Mouse (Mus musculus) limb, embryonic 13.5 days (tissue): ENCODE results near the gene Plxnb2. TPM values are rescaled to one million over a fixed set of nuclear protein-coding genes. Genes with fewer than 3 reads are reported as not detected.
A peak's percentile ranks its signal among the peaks of the same experiment; 100 is the strongest.

Experiments used
- ATAC-seq: fragments of 200-750 bp; cut with Nextera tagmentation; 2 replicates; pipeline ENCODE4 v1.8.0; 2017; ENCODE audit warnings: low read depth, moderate number of reproducible peaks, moderate TSS enrichment; ENCODE audit not compliant: low FRiP score
- H3K27ac ChIP-seq: fragments of 300-500 bp; sonication (generic); 2 replicates; pipeline ENCODE4 v1.5.1; 2015; ENCODE audit warnings: inconsistent platforms, mild to moderate bottlenecking, moderate library complexity
- H3K27me3 ChIP-seq: fragments of 300-500 bp; sonication (generic); 2 replicates; pipeline ENCODE4 v1.6.1; 2015; ENCODE audit warnings: mild to moderate bottlenecking, inconsistent platforms
- H3K36me3 ChIP-seq: fragments of 300-500 bp; sonication (generic); 2 replicates; pipeline ENCODE4 v1.6.1; 2015; ENCODE audit warnings: inconsistent platforms, mild to moderate bottlenecking, moderate library complexity
- H3K4me1 ChIP-seq: fragments of 300-500 bp; sonication (generic); 2 replicates; pipeline ENCODE4 v1.6.1; 2015; ENCODE audit warnings: inconsistent platforms
- H3K4me2 ChIP-seq: fragments of 300-500 bp; sonication (generic); replicated peaks from 2 replicates; pipeline ENCODE4 v1.6.1; 2015; ENCODE audit warnings: inconsistent platforms, mild to moderate bottlenecking, moderate library complexity
- H3K4me3 ChIP-seq: fragments of 300-500 bp; sonication (generic); 2 replicates; pipeline ENCODE4 v1.5.1; 2015; ENCODE audit warnings: moderate library complexity, mild to moderate bottlenecking, inconsistent platforms
- H3K9ac ChIP-seq: fragments of 300-500 bp; sonication (generic); 2 replicates; pipeline ENCODE4 v1.6.1; 2015; ENCODE audit warnings: mild to moderate bottlenecking, inconsistent platforms
- H3K9me3 ChIP-seq: fragments of 300-500 bp; sonication (generic); 2 replicates; pipeline ENCODE4 v1.6.1; 2016; ENCODE audit warnings: inconsistent platforms
- WGBS: fragments of 180-500 bp; shearing (Covaris S2); methylation state at CpG from one replicate; pipeline ENCODE4 v1.1.7; 2015; 5-methylcytosine and 5-hydroxymethylcytosine counted together
- polyA plus RNA-seq: library from polyadenylated mRNA; unstranded; fragments of >200 nt; fragmentation: Nextera tagmentation; extraction: Ambion mirVana; gene quantifications from 2 replicates; pipeline ENCODE4 v1.2.1, GENCODE M21; 2015

The Plxnb2 gene
- 130 and 144 TPM in 2 replicates for polyA plus RNA-seq

DNA sequence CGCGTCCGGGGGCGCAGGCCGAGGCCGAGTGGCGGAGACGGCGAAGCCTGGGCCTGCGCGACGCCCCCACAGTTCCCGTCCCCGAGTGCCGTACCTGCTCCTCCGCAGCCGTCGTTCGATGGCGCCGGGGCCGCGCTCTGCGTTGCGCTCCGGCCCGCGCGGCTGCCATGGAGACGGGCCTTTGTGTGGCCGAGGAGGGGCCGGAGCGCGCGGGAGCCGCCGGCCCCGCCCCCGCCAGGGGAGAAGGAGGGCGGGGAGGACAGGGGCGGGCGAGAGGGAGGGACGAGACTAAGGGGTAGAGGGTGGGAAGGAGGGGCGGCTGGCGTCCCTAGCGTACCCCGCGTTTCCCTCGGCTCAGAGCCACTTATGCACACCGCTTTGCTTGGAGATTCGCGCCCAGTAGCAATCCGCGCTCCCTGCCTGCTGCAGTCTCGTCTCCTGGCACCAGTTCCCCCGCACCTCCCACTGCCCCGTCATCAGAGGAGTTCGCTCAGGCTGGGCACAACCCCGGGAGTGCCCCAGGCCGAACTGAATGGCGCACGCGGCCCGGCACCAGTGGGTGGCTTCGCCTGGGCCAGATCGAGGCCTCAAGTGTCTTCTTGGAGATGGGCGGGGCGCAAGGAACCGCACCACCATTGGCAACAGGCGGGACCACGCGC lies at the start of gene Plxnb2:
TSS of gene Plxnb2 (minus strand) at position 218 of the 659 bp plus-strand sequence.
- peaks cover 4% of the 10 kb centered on the region for H3K36me3 ChIP-seq
- no peaks in the 10 kb centered on the region for H3K9me3 ChIP-seq
- peaks cover 68% of the 10 kb centered on the region for H3K4me1 ChIP-seq
- WGBS: under 1% methylated on average over 57 of the region's 72 CpGs
- H3K4me3 ChIP-seq: peak within 1 kb of the TSS; percentile 82
- peak within 1 kb of the TSS; percentile 93 for H3K9ac ChIP-seq
- ATAC-seq: peak; percentile 91
- H3K4me2 ChIP-seq: peak within 1 kb of the TSS; percentile 96
- H3K27ac ChIP-seq: peak within 1 kb of the TSS; percentile 94
- no peaks in the 10 kb centered on the region for H3K27me3 ChIP-seq

- Histone ChIP-seq H3K9me3 (peaks cover 3% of the 10 kb centered on the region), H3K27ac (no peak overlapping the region), H3K36me3 (peaks cover 17% of the 10 kb centered on the region), H3K4me1 (peaks cover 19% of the 10 kb centered on the region), H3K4me2 (no peak overlapping the region), H3K4me3 (no peak overlapping the region), H3K9ac (no peak overlapping the region), H3K27me3 (no peaks in the 10 kb centered on the region)
- no peak for ATAC-seq
- WGBS: 86% methylated on average over 2 of the region's 2 CpGs
Measured at GRCm38 (mm10) chr15:89215611-89216233, 35.1 kb upstream of the Plxnb2 start.

DNA sequence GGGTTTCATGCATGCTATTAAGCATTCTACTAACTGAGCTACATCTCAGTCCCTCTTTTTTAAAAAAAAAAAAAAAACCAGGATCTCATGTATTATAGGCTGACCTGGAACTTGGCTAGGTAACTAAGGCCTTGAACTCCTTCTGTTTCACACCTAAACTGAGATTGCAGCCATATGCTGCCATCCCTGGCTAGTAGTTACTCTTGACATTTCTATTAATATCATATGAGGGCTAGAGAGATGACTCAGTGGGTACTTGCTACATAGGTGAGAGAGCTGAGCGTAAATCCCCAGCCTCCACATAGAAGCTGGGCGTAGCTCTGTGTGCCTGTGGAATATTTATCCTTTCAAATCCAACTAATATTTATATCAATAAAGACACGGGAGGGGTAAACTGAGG lies 34.4 kb upstream of the Plxnb2 start:
- no peak overlapping the region for H3K27ac ChIP-seq
- no peak for ATAC-seq
- H3K36me3 ChIP-seq: peaks cover 17% of the 10 kb centered on the region
- peaks cover 3% of the 10 kb centered on the region for H3K9me3 ChIP-seq
- H3K4me1 ChIP-seq: peaks cover 19% of the 10 kb centered on the region
- 91% methylated on average over 3 of the region's 3 CpGs for WGBS
- no peak overlapping the region for H3K9ac ChIP-seq
- no peaks in the 10 kb centered on the region for H3K27me3 ChIP-seq
- H3K4me2 ChIP-seq: no peak overlapping the region
- H3K4me3 ChIP-seq: no peak overlapping the region

GRCm38 (mm10) chr15:89213517-89213916 lies 32.9 kb upstream of the Plxnb2 start:
- no peak overlapping the region for H3K4me2 ChIP-seq

DNA sequence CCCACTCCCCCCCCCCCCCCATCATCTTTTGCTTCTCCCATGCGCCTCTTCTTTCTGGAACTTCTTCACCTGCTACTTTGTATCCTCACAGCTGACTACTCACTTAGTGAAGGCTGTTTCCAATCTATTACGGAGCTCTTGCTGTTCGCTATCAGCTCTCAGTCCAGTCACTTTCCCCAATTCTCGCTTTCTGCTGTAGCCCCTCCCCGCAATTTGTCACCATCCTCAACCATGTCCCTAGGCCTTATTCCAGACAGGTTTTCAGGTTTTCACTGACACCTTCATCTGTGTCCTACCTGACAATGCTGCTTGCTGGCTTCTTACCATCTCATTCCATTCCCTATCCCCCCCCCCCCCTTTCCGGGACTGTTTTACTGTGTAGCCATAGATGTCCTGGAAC lies 31.9 kb upstream of the Plxnb2 start:
- WGBS: 49% methylated on average over 6 of the region's 6 CpGs

More at GRCm38 (mm10) chr15:89213517-89213916, 32.9 kb upstream of the Plxnb2 start:
- no peak for ATAC-seq
- H3K4me1 ChIP-seq: peaks cover 19% of the 10 kb centered on the region
- H3K9ac ChIP-seq: no peak overlapping the region
- H3K27me3 ChIP-seq: no peaks in the 10 kb centered on the region
- WGBS: 82% methylated on average over 3 of the region's 3 CpGs
- H3K27ac ChIP-seq: no peak overlapping the region
- peaks cover 3% of the 10 kb centered on the region for H3K9me3 ChIP-seq
- H3K4me3 ChIP-seq: no peak overlapping the region
- H3K36me3 ChIP-seq: peaks cover 17% of the 10 kb centered on the region

DNA sequence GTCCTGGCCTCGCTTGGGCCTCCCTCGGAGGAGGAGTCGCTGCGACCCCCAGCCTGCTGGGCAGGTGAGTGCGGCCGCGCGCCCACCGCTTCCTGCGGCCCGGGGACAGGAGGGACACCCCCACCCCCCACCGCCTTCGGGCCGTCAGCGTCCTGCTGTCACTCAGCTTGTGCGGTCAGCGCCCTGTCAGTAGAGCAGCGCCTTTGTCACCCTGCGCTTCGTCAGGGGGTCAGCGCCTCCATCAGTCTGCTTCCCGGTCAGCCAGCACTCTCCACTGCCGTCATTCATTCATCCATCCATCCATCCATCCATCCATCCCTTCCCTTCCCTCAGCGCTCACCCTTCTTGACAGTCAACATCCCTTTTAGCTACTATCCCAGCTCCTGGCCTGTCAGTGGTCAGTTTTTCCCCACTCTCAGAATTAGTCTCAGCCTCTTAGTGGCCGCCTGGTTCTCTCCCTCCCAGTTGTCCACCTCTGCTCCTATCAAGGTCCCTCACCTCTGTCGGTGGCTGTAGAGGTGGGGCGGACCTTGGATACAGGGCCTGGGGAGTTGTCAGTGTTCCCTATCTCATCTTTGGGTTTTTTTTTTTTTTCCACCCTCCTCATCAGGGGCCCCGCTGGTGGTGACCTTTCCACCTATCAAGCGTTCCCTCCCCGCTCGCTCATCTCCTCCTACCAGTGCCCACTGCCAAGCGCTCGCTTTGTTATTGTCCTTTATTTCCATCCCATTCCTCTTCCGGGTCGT lies 31.3 kb upstream of the Plxnb2 start:
- peaks cover 16% of the 10 kb centered on the region for H3K36me3 ChIP-seq

More for the DNA sequence above, 31.9 kb upstream of the Plxnb2 start:
- Histone ChIP-seq H3K36me3 (peaks cover 17% of the 10 kb centered on the region), H3K9ac (peak overlapping the region; percentile 95), H3K27ac (no peak overlapping the region), H3K4me3 (peak overlapping the region; percentile 93), H3K4me2 (peak overlapping the region; percentile 91), H3K4me1 (peaks cover 19% of the 10 kb centered on the region), H3K9me3 (peaks cover 3% of the 10 kb centered on the region), H3K27me3 (no peaks in the 10 kb centered on the region)
- ATAC-seq: no peak

DNA sequence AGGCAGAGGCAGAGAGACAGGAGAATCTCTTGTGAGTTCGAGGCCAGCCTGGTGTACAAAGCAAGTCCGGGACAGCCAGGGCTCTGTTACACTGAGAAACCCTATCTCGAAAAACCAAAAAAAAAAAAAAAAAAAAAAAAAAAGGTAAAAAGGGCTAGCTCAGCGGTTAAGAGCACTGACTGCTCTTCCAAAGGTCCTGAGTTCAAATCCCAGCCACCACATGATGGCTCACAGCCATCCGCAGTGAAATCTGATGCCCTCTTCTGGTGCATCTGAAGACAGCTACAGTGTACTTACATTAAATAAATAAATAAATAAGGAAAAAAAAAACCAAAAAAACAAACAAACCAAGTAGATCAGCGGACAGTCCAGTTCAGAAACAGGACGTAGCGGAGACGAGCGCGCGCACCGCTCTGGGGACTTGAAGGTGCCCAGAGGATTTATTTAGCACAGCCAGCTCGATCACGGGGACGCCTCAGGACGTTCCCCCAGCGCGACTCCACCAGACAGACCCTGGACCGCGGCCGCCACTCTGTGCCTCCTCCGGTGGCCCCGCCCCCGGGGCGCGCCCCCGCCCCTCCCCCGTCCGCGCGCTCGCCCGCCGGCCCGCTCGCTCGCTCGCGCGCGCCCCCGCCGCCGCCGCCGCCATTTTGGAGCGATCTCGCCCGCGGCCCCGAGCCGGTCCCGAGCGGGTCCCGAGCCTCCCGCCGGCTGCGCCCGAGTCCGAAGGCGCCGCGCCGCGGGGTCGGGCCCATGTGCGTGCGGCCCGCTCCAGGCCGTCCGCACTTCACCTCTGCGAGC lies 30.5 kb upstream of the Plxnb2 start, which contains the start of gene Ppp6r2:
TSS of gene Ppp6r2 (plus strand) at position 639 of the 801 bp plus-strand sequence.
- Histone ChIP-seq H3K36me3 (peaks cover 8% of the 10 kb centered on the region), H3K4me2 (peak within 1 kb of the TSS; percentile 91), H3K4me3 (peak within 1 kb of the TSS; percentile 93), H3K4me1 (peaks cover 19% of the 10 kb centered on the region), H3K27me3 (no peaks in the 10 kb centered on the region), H3K27ac (peak within 1 kb of the TSS; percentile 78; the same call in 1 of the 2 replicates), H3K9ac (peak within 1 kb of the TSS; percentile 95), H3K9me3 (no peaks in the 10 kb centered on the region)
- peak; percentile 78 for ATAC-seq
- WGBS: 3% methylated on average over 46 of the region's 73 CpGs

More for the DNA sequence above, 31.3 kb upstream of the Plxnb2 start:
- WGBS: 1% methylated on average over 34 of the region's 35 CpGs
- Histone ChIP-seq H3K9ac (peak overlapping the region; percentile 95), H3K9me3 (peaks cover 3% of the 10 kb centered on the region), H3K27ac (peak overlapping the region; percentile 78; the same call in 1 of the 2 replicates), H3K4me3 (peak overlapping the region; percentile 93), H3K4me1 (peaks cover 19% of the 10 kb centered on the region), H3K27me3 (no peaks in the 10 kb centered on the region), H3K4me2 (peak overlapping the region; percentile 91)
- ATAC-seq: peak; percentile 6

- Histone ChIP-seq H3K4me2 (peak overlapping the region; percentile 62), H3K4me1 (peaks cover 19% of the 10 kb centered on the region), H3K27ac (peak overlapping the region; percentile 52; the same call in 1 of the 2 replicates), H3K9me3 (no peaks in the 10 kb centered on the region), H3K9ac (no peak overlapping the region), H3K36me3 (no peaks in the 10 kb centered on the region), H3K27me3 (no peaks in the 10 kb centered on the region), H3K4me3 (peak overlapping the region; percentile 39)
- peak; percentile 34; the same call in 1 of the 2 replicates for ATAC-seq
- WGBS: 20% methylated on average over 22 of the region's 22 CpGs
Measured at GRCm38 (mm10) chr15:89209886-89210761, 29.5 kb upstream of the Plxnb2 start.

DNA sequence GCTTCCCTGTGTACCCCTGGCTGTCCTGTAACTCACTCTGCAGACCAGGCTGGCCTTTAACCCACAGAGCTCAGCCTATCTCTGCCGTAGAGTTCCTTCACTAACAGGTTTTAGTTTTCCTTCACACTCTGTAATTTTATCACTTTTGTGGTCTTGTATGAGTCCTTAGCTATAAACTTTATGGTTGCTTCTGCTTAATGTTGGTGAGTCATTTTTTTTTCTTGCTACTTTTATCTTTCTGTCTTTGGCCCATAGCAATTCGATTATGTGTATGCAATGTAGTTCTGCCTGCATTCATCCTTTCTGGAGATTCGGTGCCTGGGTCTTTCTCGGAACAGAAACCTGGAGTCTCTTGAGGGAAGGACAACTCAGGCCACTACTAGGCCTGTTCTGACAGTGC lies 26.9 kb upstream of the Plxnb2 start:
- Histone ChIP-seq H3K4me1 (peaks cover 7% of the 10 kb centered on the region), H3K9ac (no peak overlapping the region), H3K4me3 (no peak overlapping the region), H3K36me3 (no peaks in the 10 kb centered on the region), H3K4me2 (no peak overlapping the region), H3K27ac (no peak overlapping the region), H3K27me3 (no peaks in the 10 kb centered on the region), H3K9me3 (peaks cover 11% of the 10 kb centered on the region)
- no peak for ATAC-seq
- 82% methylated on average over 4 of the region's 4 CpGs for WGBS

- Histone ChIP-seq H3K36me3 (no peaks in the 10 kb centered on the region), H3K4me1 (peaks cover 15% of the 10 kb centered on the region), H3K9ac (peak overlapping the region; percentile 96), H3K4me3 (peak overlapping the region; percentile 89), H3K9me3 (no peaks in the 10 kb centered on the region; the same call in 1 of the 2 replicates), H3K27ac (peak overlapping the region; percentile 99), H3K27me3 (no peaks in the 10 kb centered on the region), H3K4me2 (peak overlapping the region; percentile 78)
- ATAC-seq: no peak
- WGBS: 72% methylated on average over 15 of the region's 15 CpGs
Measured at GRCm38 (mm10) chr15:89197056-89197455, 16.5 kb upstream of the Plxnb2 start.
